Mouse (Mus musculus): ENCODE measurements around the gene Olfr1257. TPM values are rescaled to one million over a fixed set of nuclear protein-coding genes. Genes with fewer than 3 reads are reported as not detected.
"Not testable (repeated sequence)": the region's sequence is repeated elsewhere in the genome, so short reads cannot be mapped to it uniquely, and the experiment has no call there.

The Olfr1257 gene
- total RNA-seq (2021): not detected
- long read RNA-seq, experiment 1: 0 reads
- long read RNA-seq, experiment 2: 0 reads

GRCm38 (mm10) chr2:89878137-89878536 is at the start of gene Olfr1257:
Olfr1257 (plus strand) TSS chr2:89878437.
- intact Hi-C loops (cut with DNase I): no loop called here
- DNase-seq: no peak

- intact Hi-C loops (cut with DNase I): no loop called here
- DNase-seq: no peak
These were observed 36.8 kb upstream of the Olfr1257 start, which contains the start of gene Olfr1256 for GRCm38 (mm10) chr2:89841455-89841854. Olfr1256 (minus strand) TSS chr2:89841555.

DNA sequence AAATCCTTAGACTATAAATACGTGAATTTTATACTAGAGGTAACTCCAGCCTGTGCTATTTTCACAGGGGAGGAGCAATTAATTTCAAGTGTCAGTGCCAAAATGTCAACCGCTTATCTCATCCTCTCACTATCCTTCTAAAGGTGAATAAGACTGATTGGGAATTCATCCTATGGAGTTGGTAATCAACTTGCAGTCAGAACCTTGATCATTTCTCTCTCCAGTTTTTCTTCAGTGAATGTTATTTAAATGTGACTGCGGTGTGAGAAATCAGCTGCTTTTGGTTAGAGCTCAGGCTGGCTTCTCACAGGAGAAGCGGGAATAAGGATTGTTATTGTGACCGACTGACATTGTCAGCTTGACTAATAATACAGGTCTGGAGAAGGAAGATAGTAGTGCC is 30.1 kb upstream of the Olfr1257 start, which contains the start of gene Olfr48:
Olfr48 (minus strand) TSS at position 101 of the 400 bp plus-strand sequence.
- intact Hi-C loops (cut with DNase I): no loop called here
- no peak for DNase-seq

DNA sequence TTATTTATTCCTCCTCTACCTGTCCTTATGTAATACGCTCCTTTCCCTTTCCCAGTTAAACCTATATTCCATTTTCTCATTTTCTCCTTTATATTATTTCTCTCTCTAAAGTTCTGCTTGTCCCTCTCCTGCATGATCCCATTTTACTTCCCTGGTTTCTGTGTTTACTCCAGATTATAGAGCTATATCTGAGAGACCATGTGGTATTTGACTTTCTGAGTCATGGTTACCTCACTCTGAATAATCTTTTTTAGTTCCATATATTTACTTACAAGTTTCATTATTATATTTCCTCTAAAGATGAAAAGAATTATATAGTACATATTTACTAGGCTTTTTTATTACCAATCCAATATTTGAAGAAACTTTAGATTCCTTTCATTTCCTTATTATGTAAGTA is 29.0 kb upstream of the Olfr1257 start:
- no peak for DNase-seq
- intact Hi-C loops (cut with DNase I): no loop called here

DNA sequence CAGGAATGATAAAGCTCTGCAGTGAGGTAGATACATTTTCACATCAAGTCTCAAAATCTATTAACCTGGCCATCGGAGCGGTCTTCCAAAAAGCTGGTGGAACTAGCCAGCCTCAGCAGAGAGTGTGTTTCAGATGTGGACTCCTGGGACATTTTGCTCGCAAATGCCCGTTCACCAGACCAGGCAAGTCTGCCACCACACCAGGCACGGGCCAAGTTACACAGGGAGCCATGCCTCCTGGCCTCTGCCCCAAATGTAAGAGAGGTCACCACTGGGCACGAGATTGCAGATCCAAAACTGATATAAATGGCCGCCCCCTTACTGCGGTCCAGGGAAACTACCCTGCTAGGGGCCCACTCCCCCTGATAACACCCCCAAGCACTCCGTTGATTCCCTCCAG is 34.4 kb downstream of the Olfr1257 start:
- DNase-seq; intact Hi-C loops (cut with DNase I): not testable (repeated sequence)

DNA sequence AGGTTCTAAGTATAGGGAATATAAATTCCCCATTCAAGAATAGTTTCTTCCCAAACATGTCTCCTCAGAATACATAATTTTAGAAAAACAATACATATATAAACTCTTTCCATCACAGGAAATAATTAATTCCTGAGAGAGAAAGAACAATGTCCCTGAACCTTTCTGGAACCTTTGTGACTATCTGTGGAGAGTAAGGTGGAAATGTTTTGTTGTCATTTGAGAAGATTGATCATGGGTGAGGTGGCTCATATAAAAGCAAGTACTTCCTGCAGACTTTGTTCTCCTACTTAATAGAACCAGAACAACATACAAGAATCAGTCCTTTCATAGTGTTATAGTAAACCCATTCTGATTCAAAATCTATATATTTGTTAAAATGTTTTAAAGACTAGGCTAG is 48.8 kb downstream of the Olfr1257 start, which contains the start of gene Olfr1258:
Olfr1258 (plus strand) TSS at position 301 of the 400 bp plus-strand sequence.
- no peak for DNase-seq
- intact Hi-C loops (cut with DNase I): no loop called here

Other genes with a start within 250 kb of the Olfr1257 start
- gene Olfr1249, start 243.5 kb upstream of the Olfr1257 start, total RNA-seq (2021): not detected
- not detected for gene Olfr1250, start 217.0 kb upstream of the Olfr1257 start, total RNA-seq (2021)
- not detected for gene Olfr1251, start 206.5 kb upstream of the Olfr1257 start, total RNA-seq (2021)
- not detected for gene Olfr1252, start 153.4 kb upstream of the Olfr1257 start, total RNA-seq (2021)
- not detected for gene Olfr1253, start 121.3 kb upstream of the Olfr1257 start, total RNA-seq (2021)
- not detected for gene Olfr1254, start 84.8 kb upstream of the Olfr1257 start, total RNA-seq (2021)
- gene Olfr1255, start 66.4 kb upstream of the Olfr1257 start, total RNA-seq (2021): not detected
- not detected for gene Olfr1256, start 36.9 kb upstream of the Olfr1257 start, total RNA-seq (2021)
- not detected for gene Olfr48, start 30.2 kb upstream of the Olfr1257 start, total RNA-seq (2021)
- gene Olfr1258, start 48.9 kb downstream of the Olfr1257 start, total RNA-seq (2021): not detected
- not detected for gene Olfr1259, start 70.2 kb downstream of the Olfr1257 start, total RNA-seq (2021)
- gene Olfr1260, start 95.9 kb downstream of the Olfr1257 start, total RNA-seq (2021): not detected
- not detected for gene Olfr1261, start 112.8 kb downstream of the Olfr1257 start, total RNA-seq (2021)
- not detected for gene Olfr1262, start 121.7 kb downstream of the Olfr1257 start, total RNA-seq (2021)
- not detected for gene Olfr1263, start 133.7 kb downstream of the Olfr1257 start, total RNA-seq (2021)
- gene Olfr1264, start 147.1 kb downstream of the Olfr1257 start, total RNA-seq (2021): not detected
- gene Olfr1265, start 156.9 kb downstream of the Olfr1257 start, total RNA-seq (2021): not detected
- not detected for gene Olfr140, start 185.2 kb downstream of the Olfr1257 start, total RNA-seq (2021)
- gene Olfr1269, start 243.0 kb downstream of the Olfr1257 start, total RNA-seq (2021): not detected

Measured in heart, postnatal 14 days (tissue).